Mouse (Mus musculus) lung, adult 2 months (tissue): Measurements from ENCODE around the gene Rasip1.

Experiments
- CTCF ChIP-seq: fragments of 200-500 bp; IDR thresholded peaks from 2 replicates; pipeline ENCODE4 v1.5.1; 2011; ENCODE audit warnings: mild to moderate bottlenecking, low read length, control low read depth; ENCODE audit not compliant: insufficient read depth
- POLR2A ChIP-seq: fragments of 200-500 bp; IDR thresholded peaks from 2 replicates; pipeline ENCODE4 v1.6.1; 2011; ENCODE audit warnings: low read depth, mild to moderate bottlenecking, control low read depth, low read length, borderline replicate concordance; ENCODE audit errors: extremely low read depth

- TF ChIP-seq POLR2A: no peak
- no peak for TF ChIP-seq CTCF
Observed at GRCm38 (mm10) chr7:45679966-45680621, 52.8 kb downstream of the Rasip1 start.
